Mouse (Mus musculus) right cerebral cortex, postnatal 25 days (tissue): ENCODE measurements around the gene Myog.

Source experiments
- DNase-seq: peaks from one replicate; pipeline ENCODE4 v3.0.0; 2022

The Myog gene

GRCm38 (mm10) chr1:134285458-134286120 is 4.2 kb upstream of the Myog start:
- DNase-seq: no peak

DNA sequence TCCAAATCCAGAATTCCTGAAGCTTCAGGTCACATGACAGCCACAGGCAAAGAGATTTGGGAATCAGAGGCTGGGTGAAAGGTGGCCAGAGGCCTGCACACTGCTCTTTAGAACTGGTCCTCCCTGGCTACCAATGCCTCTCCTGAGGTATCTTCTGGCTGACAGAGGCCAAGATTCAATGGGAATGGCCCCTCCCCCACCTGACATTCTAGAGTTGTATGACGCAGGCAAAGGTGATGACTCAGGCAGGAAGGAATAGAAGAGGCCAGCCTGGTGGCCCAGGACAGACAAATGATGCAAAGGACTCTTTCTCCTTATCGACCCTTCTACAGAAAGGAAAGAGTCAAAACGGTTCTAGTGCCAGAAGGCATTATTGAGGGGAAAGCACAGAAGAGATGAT is 1.6 kb upstream of the Myog start:
- DNase-seq: no peak

GRCm38 (mm10) chr1:134290300-134290699 is 511 bp downstream of the Myog start:
- DNase-seq: no peak

DNA sequence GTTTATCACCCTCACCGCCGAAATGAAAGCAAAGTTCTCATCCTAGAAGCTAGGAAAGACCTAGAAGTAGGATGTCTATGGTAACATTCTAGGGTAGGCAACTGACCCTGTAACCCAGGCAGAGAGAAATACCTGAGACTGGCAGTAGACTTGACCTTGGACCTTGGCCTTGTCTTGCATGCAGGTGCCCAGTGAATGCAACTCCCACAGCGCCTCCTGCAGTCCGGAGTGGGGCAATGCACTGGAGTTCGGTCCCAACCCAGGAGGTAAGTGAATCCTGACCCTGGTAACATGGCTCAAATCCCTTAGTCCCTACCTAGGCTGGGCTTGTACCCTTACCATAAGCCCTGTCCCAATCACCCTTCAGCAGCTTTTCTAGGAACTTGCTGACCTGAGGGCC is 1.1 kb downstream of the Myog start:
- DNase-seq: no peak

DNA sequence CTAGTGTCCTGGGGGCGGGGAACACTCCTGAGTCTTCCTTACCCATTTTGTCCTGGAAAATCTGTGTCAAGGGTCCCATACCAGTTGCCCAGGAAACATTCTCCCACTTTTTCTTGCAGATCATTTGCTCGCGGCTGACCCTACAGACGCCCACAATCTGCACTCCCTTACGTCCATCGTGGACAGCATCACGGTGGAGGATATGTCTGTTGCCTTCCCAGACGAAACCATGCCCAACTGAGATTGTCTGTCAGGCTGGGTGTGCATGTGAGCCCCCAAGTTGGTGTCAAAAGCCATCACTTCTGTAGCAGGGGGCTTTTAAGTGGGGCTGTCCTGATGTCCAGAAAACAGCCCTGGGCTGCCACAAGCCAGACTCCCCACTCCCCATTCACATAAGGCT is 1.8 kb downstream of the Myog start:
- no peak for DNase-seq

- DNase-seq: no peak
These were observed 2.3 kb downstream of the Myog start for GRCm38 (mm10) chr1:134292073-134292472.

- no peak for DNase-seq
These were observed 2.8 kb downstream of the Myog start for GRCm38 (mm10) chr1:134292601-134293000.

DNA sequence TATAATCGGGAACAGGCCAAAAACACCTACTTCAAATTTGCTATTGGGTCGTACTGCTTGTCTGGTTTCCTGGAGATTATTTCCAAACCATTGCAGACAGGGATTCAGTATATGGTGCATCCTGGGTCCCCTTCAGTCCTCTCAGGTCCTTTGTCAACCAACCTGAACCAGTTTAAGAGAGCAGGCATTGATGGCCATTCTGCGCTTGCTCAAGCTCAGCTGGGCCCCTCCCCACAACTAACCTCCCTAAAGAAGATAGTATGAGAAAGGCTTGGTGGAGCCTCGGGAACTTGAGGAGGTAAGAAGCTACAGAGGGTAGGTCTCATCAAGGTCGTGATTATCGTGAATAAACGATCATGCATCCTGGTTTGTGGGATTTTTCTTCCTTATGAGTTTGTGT is 3.5 kb downstream of the Myog start:
- no peak for DNase-seq

GRCm38 (mm10) chr1:134293738-134294604 is 4.2 kb downstream of the Myog start:
- DNase-seq: no peak

- no peak for DNase-seq
These were observed 7.5 kb downstream of the Myog start for GRCm38 (mm10) chr1:134297265-134297664.

GRCm38 (mm10) chr1:134298636-134299411 is 9.0 kb downstream of the Myog start:
- DNase-seq: peak; percentile 36

GRCm38 (mm10) chr1:134302568-134303238 is 12.9 kb downstream of the Myog start:
- no peak for DNase-seq

DNA sequence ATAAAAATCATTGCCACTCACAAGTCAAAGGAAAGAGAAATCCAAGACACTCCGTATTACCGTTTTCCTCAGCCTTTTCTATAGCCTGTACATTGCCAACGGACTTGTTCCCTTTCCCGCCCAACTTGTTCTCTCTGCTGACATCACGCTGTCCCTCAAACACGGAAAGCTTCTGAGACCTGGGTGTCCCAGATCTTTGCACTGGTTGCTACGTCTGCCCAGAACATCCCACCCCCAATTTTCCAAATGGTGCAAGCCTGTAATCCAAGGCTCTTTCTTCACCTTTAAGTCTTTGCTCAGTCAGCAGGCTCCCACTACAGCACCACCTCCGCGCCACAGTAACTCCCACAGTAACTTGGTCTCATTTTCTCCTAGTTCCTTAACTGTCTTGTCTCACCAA is 15.2 kb downstream of the Myog start:
- DNase-seq: no peak

DNA sequence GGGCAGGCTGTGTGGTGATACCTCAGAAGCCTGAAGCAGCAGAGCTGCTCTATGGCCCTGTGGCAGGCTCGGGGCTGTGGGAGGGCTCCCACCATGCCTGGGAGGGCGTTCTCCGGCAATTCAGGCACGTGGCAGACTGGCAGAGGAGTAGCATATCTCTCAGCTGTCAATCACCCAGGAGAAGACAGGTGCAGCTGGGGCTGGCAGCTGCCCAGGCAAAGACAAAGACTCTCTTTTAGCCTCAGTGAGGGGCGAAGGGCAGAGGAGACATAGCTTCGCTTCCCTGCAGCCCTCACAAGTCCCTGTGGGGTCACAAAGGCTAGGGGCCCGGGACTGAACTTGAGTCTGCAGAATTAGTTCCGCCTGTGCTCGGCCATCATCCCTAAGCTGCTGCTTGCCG is 17.6 kb downstream of the Myog start:
- DNase-seq: no peak

DNA sequence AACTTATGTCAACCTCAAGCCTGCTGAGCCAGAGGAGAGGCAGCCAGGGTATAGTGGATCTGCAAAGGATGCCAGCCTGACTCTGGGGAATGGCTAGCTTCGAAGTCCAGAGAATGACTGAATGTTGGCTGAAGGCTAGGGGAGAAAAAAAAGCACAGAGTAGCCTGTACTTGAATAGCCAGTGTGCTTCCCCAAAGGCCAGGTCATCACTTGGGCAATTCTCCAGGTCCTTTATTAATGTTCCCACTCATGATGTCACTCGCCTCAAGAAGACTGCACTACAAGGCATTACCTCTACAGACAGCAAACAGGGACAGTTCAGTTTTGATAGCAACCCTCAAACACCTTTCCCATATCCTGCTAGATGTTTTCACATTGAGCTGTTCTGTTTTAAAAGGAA is 20.5 kb downstream of the Myog start:
- DNase-seq: no peak

GRCm38 (mm10) chr1:134310729-134311128 is 20.9 kb downstream of the Myog start:
- DNase-seq: no peak

DNA sequence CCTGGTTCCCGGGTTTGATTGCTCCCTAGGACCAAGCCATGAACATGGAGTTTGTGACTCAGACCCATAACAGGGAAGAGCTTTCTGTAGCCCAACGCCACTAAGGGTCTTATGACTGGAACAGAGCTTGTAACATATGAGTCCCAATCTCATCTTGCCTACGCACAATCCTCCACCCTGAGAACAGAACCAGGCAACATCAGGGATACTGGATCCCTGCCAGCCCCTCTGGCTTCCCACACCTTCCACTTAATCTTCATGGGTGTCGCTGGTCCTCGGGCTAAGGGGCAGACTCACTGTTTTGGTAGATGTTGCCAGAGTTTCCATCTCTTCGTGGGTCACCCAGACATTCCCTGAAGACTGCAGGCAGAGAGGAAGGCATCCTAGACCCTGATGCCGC is 22.0 kb downstream of the Myog start:
- no peak for DNase-seq

DNA sequence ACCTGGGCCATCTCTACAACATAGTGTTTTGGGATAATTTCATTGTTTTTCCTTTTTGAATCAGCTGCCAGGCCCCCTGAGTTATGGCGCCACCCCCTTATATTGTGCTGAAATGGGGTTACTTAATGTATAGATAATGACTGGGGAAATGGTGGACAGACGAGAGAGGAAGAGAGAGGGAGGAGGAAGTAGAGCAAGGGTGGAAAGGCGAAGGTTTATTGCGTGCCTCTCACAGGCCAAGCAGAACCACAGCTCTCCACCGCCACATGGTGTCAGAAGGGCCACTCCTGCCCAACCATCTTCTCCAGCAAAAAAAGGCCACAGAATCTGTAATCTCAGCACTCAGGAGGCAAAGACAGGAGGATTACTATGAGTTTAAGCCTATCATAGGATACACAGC is 25.4 kb downstream of the Myog start:
- no peak for DNase-seq

- DNase-seq: no peak
These were observed 26.6 kb downstream of the Myog start for GRCm38 (mm10) chr1:134316361-134316760.

DNA sequence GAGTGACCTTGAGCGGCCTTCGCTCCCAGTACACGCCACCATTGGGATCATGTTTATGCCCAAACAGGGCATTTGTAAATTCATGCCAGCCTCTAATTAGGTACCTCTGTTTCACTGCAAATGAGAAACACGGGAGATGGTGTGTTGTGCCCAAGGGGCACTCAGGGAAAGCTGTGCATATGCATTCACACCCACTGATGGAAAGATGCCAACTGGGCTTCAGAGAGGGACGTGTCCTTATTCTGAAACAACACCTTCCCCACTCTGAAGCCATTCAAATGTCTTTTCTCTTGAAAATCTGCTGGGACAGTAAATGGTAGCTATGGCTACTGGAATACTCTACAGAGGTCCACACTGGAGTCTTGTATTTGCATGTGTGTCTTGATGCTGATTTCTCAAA is 28.5 kb downstream of the Myog start:
- no peak for DNase-seq

- DNase-seq: no peak
These were observed 31.0 kb downstream of the Myog start for GRCm38 (mm10) chr1:134320691-134321301.

- no peak for DNase-seq
These were observed 32.8 kb downstream of the Myog start for GRCm38 (mm10) chr1:134322591-134322990.
